Mouse (Mus musculus): ENCODE data around the gene Rims3. TPM values are rescaled to one million over a fixed set of nuclear protein-coding genes. Genes with fewer than 3 reads are reported as not detected.

The Rims3 gene
- total and polyA plus RNA-seq, 2 experiments from 2014 or later, result 37.1 to 131 TPM

GRCm38 (mm10) chr4:120878728-120879127 is 24.1 kb downstream of the Rims3 start:
- Histone ChIP-seq H3K9me3 (ENCODE audit: low read length) (no peaks in the 10 kb centered on the region), H3K27ac (ENCODE audit: low read depth, low read length) (no peak overlapping the region), H3K9ac (replicated peaks; ENCODE audit: low read length, poor library complexity, severe bottlenecking) (no peak overlapping the region), H3K27me3 (ENCODE audit: insufficient read depth, low read length) (no peaks in the 10 kb centered on the region), H3K4me1 (ENCODE audit: insufficient read depth, low read length) (peaks cover 10% of the 10 kb centered on the region; the same call in 1 of the 2 replicates), H3K36me3 (ENCODE audit: insufficient read depth, low read length) (peaks cover 5% of the 10 kb centered on the region), H3K4me3 (ENCODE audit: low read depth, low read length) (no peak overlapping the region), H3K4me2 (ENCODE audit: low read depth, low read length, poor library complexity, severe bottlenecking) (no peak overlapping the region)
- DNase-seq (ENCODE audit: low spot score), result no peak
- no peak for ATAC-seq (ENCODE audit: low FRiP score)
- 52% methylated on average over 3 of the region's 3 CpGs for WGBS
- no peak for TF ChIP-seq CTCF (IDR thresholded peaks at IDR 0.05)

- no peak for TF ChIP-seq CTCF (IDR thresholded peaks at IDR 0.05)
- no peak for DNase-seq (ENCODE audit: low spot score)
- no peak overlapping the region for H3K27ac ChIP-seq (ENCODE audit: low read depth, low read length)
- H3K27me3 ChIP-seq (ENCODE audit: insufficient read depth, low read length), result no peaks in the 10 kb centered on the region
- peaks cover 5% of the 10 kb centered on the region for H3K36me3 ChIP-seq (ENCODE audit: insufficient read depth, low read length)
- no peak for ATAC-seq (ENCODE audit: low FRiP score)
- H3K9me3 ChIP-seq (ENCODE audit: low read length), result no peaks in the 10 kb centered on the region
- no peak overlapping the region for H3K4me2 ChIP-seq (ENCODE audit: low read depth, low read length, poor library complexity, severe bottlenecking)
- no peak overlapping the region for H3K9ac ChIP-seq (replicated peaks; ENCODE audit: low read length, poor library complexity, severe bottlenecking)
- WGBS, result 51% methylated on average over 4 of the region's 4 CpGs
- peaks cover 10% of the 10 kb centered on the region; the same call in 1 of the 2 replicates for H3K4me1 ChIP-seq (ENCODE audit: insufficient read depth, low read length)
- no peak overlapping the region for H3K4me3 ChIP-seq (ENCODE audit: low read depth, low read length)
Observed at GRCm38 (mm10) chr4:120879386-120879785, 24.8 kb downstream of the Rims3 start.

GRCm38 (mm10) chr4:120880731-120881432 is 26.3 kb downstream of the Rims3 start:
- no peak for DNase-seq (ENCODE audit: low spot score)
- H3K4me2 ChIP-seq (ENCODE audit: low read depth, low read length, poor library complexity, severe bottlenecking), result no peak overlapping the region
- peaks cover 10% of the 10 kb centered on the region; the same call in 1 of the 2 replicates for H3K4me1 ChIP-seq (ENCODE audit: insufficient read depth, low read length)
- H3K9ac ChIP-seq (replicated peaks; ENCODE audit: low read length, poor library complexity, severe bottlenecking), result no peak overlapping the region
- no peak for ATAC-seq (ENCODE audit: low FRiP score)
- 48% methylated on average over 6 of the region's 6 CpGs for WGBS
- H3K27ac ChIP-seq (ENCODE audit: low read depth, low read length), result no peak overlapping the region
- no peaks in the 10 kb centered on the region for H3K27me3 ChIP-seq (ENCODE audit: insufficient read depth, low read length)
- no peaks in the 10 kb centered on the region for H3K9me3 ChIP-seq (ENCODE audit: low read length)
- H3K36me3 ChIP-seq (ENCODE audit: insufficient read depth, low read length), result peaks cover 5% of the 10 kb centered on the region
- TF ChIP-seq CTCF (IDR thresholded peaks at IDR 0.05), result no peak
- no peak overlapping the region for H3K4me3 ChIP-seq (ENCODE audit: low read depth, low read length)

GRCm38 (mm10) chr4:120882002-120882625 is 27.5 kb downstream of the Rims3 start:
- Histone ChIP-seq H3K36me3 (ENCODE audit: insufficient read depth, low read length) (peaks cover 5% of the 10 kb centered on the region), H3K27ac (ENCODE audit: low read depth, low read length) (no peak overlapping the region), H3K9ac (replicated peaks; ENCODE audit: low read length, poor library complexity, severe bottlenecking) (no peak overlapping the region), H3K4me3 (ENCODE audit: low read depth, low read length) (no peak overlapping the region), H3K27me3 (ENCODE audit: insufficient read depth, low read length) (no peaks in the 10 kb centered on the region), H3K4me1 (ENCODE audit: insufficient read depth, low read length) (peaks cover 10% of the 10 kb centered on the region; the same call in 1 of the 2 replicates), H3K9me3 (ENCODE audit: low read length) (no peaks in the 10 kb centered on the region), H3K4me2 (ENCODE audit: low read depth, low read length, poor library complexity, severe bottlenecking) (0 out of 2 replicates have a peak overlapping the region, but pooled peaks have one; percentile 3)
- no peak for TF ChIP-seq CTCF (IDR thresholded peaks at IDR 0.05)
- WGBS, result 20% methylated on average over 5 of the region's 5 CpGs
- ATAC-seq (ENCODE audit: low FRiP score) (peak; percentile 84), DNase-seq (ENCODE audit: low spot score) (peak; percentile 76)

- Histone ChIP-seq H3K27me3 (ENCODE audit: insufficient read depth, low read length) (no peaks in the 10 kb centered on the region), H3K9me3 (ENCODE audit: low read length) (no peaks in the 10 kb centered on the region), H3K4me1 (ENCODE audit: insufficient read depth, low read length) (peaks cover 10% of the 10 kb centered on the region; the same call in 1 of the 2 replicates), H3K36me3 (ENCODE audit: insufficient read depth, low read length) (peaks cover 2% of the 10 kb centered on the region; the same call in 1 of the 2 replicates), H3K27ac (ENCODE audit: low read depth, low read length) (no peak overlapping the region), H3K4me3 (ENCODE audit: low read depth, low read length) (no peak overlapping the region), H3K9ac (replicated peaks; ENCODE audit: low read length, poor library complexity, severe bottlenecking) (no peak overlapping the region), H3K4me2 (ENCODE audit: low read depth, low read length, poor library complexity, severe bottlenecking) (no peak overlapping the region)
- 38% methylated on average over 13 of the region's 13 CpGs for WGBS
- ATAC-seq (ENCODE audit: low FRiP score) (no peak), DNase-seq (ENCODE audit: low spot score) (peak; percentile 66)
- no peak for TF ChIP-seq CTCF (IDR thresholded peaks at IDR 0.05)
Observed at GRCm38 (mm10) chr4:120885208-120886120, 30.8 kb downstream of the Rims3 start.

Measured in midbrain, postnatal 0 days (tissue).